Mouse (Mus musculus): Measurements from ENCODE around the gene Gm38431.

- TF ChIP-seq CTCF (IDR thresholded peaks at IDR 0.05; ENCODE audit: low read depth, low read length) (no peak), GATA1 (IDR thresholded peaks at IDR 0.05; ENCODE audit: borderline replicate concordance, low read length) (no peak)
Measured at GRCm38 (mm10) chr9:21081127-21081526, 10.7 kb downstream of the Gm38431 start.
